Mouse (Mus musculus) bone marrow macrophage, adult 2 months (primary cell): Measurements from ENCODE around the gene Fndc3b.

Experiments
- CTCF ChIP-seq: IDR thresholded peaks from 2 replicates; pipeline ENCODE4 v1.5.1; 2012; ENCODE audit warnings: low read depth, mild to moderate bottlenecking, low read length, moderate library complexity
- POLR2A ChIP-seq: IDR thresholded peaks from 2 replicates; pipeline ENCODE4 v1.6.1; 2012; ENCODE audit warnings: mild to moderate bottlenecking, low read depth, low read length, borderline replicate concordance

GRCm38 (mm10) chr3:27565314-27565713 lies 145.8 kb downstream of the Fndc3b start:
- TF ChIP-seq POLR2A: no peak
- TF ChIP-seq CTCF: no peak
